Mouse (Mus musculus) kidney, adult 2 months (tissue): ENCODE results near the gene Ankra2.

Experiments
- CTCF ChIP-seq: fragments of 200-500 bp; conservative IDR thresholded peaks from 2 replicates; pipeline ENCODE4 v1.5.1; 2011; ENCODE audit warnings: low read depth, mild to moderate bottlenecking, control low read depth, low read length, moderate library complexity, mixed read lengths; ENCODE audit not compliant: insufficient read depth, insufficient read length
- POLR2A ChIP-seq: fragments of 200-500 bp; IDR thresholded peaks from one replicate; pipeline ENCODE4 v1.6.1; 2011; ENCODE audit warnings: low read depth, low read length, control low read depth

- TF ChIP-seq CTCF (no peak), POLR2A (no peak)
These were observed 45.9 kb downstream of the Ankra2 start for GRCm38 (mm10) chr13:98308724-98309123.
